ENCODE assay signal across 8 mouse cellular contexts in genomic region chr10:42251749-42252323, GRCm38 (mm10). TPM values are rescaled to one million over a fixed set of nuclear protein-coding genes. Genes with fewer than 3 reads are reported as not detected.
DNase-seq lines count a peak whose midpoint lies in the region; ATAC-seq and TF ChIP-seq lines count a peak whose summit lies in the region.

No protein-coding gene starts in this region.

- H3K36me3 ChIP-seq in forebrain, embryonic 10.5 days (replicated peaks) = no peaks in the 10 kb centered on the region
- H3K36me3 ChIP-seq in forebrain, embryonic 16.5 days (ENCODE audit: control insufficient read depth, insufficient read depth) = no peaks in the 10 kb centered on the region
- 0 out of 2 replicates have a peak, but pooled peaks cover 5% of the 10 kb centered on the region for H3K36me3 ChIP-seq in kidney, postnatal 0 days (ENCODE audit: insufficient read depth, low read length)
- H3K36me3 ChIP-seq in liver, embryonic 15.5 days (replicated peaks) = peaks cover 75% of the 10 kb centered on the region

- no peak for DNase-seq in forebrain, embryonic 10.5 days (ENCODE audit: extremely low spot score, low spot score)
- DNase-seq in kidney, postnatal 0 days (ENCODE audit: low spot score) = peak; percentile 40
- no peak for DNase-seq in kidney, postnatal 10 days
- DNase-seq in embryo, embryonic 9.5 days (ENCODE audit: extremely low spot score) = peak; percentile 23
- DNase-seq in natural killer cell, adult 2 months (ENCODE audit: low spot score in 2 of 2) = no peak
- no peak for DNase-seq in thymus, postnatal 14 days

- no peak for TF ChIP-seq CTCF in kidney, postnatal 0 days (IDR thresholded peaks at IDR 0.05; ENCODE audit: low read depth)

- peaks cover 48% of the 10 kb centered on the region for H3K4me1 ChIP-seq in forebrain, embryonic 10.5 days
- peaks cover 4% of the 10 kb centered on the region; the same call in 1 of the 2 replicates for H3K4me1 ChIP-seq in forebrain, embryonic 16.5 days (replicated peaks; ENCODE audit: control insufficient read depth, insufficient read depth, low read length)
- H3K4me1 ChIP-seq in kidney, postnatal 0 days (replicated peaks; ENCODE audit: insufficient read depth, low read length) = peaks cover 33% of the 10 kb centered on the region
- H3K4me1 ChIP-seq in liver, embryonic 15.5 days (replicated peaks) = peaks cover 99% of the 10 kb centered on the region

- no peak overlapping the region for H3K9ac ChIP-seq in forebrain, embryonic 16.5 days (replicated peaks; ENCODE audit: low read depth, low read length)
- H3K9ac ChIP-seq in kidney, postnatal 0 days (ENCODE audit: low read depth, low read length) = no peak overlapping the region
- no peak overlapping the region; the same call in 1 of the 2 replicates for H3K9ac ChIP-seq in liver, embryonic 15.5 days

- H3K27ac ChIP-seq in forebrain, embryonic 10.5 days = peak overlapping the region; percentile 60; the same call in 1 of the 2 replicates
- no peak overlapping the region for H3K27ac ChIP-seq in forebrain, embryonic 16.5 days (ENCODE audit: low read length)
- H3K27ac ChIP-seq in kidney, postnatal 0 days = peak overlapping the region; percentile 55; the same call in 1 of the 2 replicates
- H3K27ac ChIP-seq in liver, embryonic 15.5 days (replicated peaks) = peak overlapping the region; percentile 58

- no peak overlapping the region for H3K4me3 ChIP-seq in forebrain, embryonic 10.5 days
- H3K4me3 ChIP-seq in forebrain, embryonic 16.5 days (replicated peaks; ENCODE audit: low read length) = no peak overlapping the region
- no peak overlapping the region for H3K4me3 ChIP-seq in kidney, postnatal 0 days (replicated peaks; ENCODE audit: low read depth, low read length)
- no peak overlapping the region for H3K4me3 ChIP-seq in liver, embryonic 15.5 days (replicated peaks)

- H3K27me3 ChIP-seq in forebrain, embryonic 10.5 days (ENCODE audit: poor library complexity, severe bottlenecking) = no peaks in the 10 kb centered on the region
- no peaks in the 10 kb centered on the region for H3K27me3 ChIP-seq in forebrain, embryonic 16.5 days (replicated peaks; ENCODE audit: control insufficient read depth, insufficient read depth, low read length)
- H3K27me3 ChIP-seq in kidney, postnatal 0 days (ENCODE audit: insufficient read depth, low read length) = no peaks in the 10 kb centered on the region
- H3K27me3 ChIP-seq in liver, embryonic 15.5 days = no peaks in the 10 kb centered on the region

- no peaks in the 10 kb centered on the region for H3K9me3 ChIP-seq in forebrain, embryonic 10.5 days
- no peaks in the 10 kb centered on the region for H3K9me3 ChIP-seq in forebrain, embryonic 16.5 days (ENCODE audit: control insufficient read depth, low read length)
- no peaks in the 10 kb centered on the region for H3K9me3 ChIP-seq in kidney, postnatal 0 days (replicated peaks; ENCODE audit: low read length)
- no peaks in the 10 kb centered on the region for H3K9me3 ChIP-seq in liver, embryonic 15.5 days (replicated peaks)

- 56% methylated on average over 8 of the region's 8 CpGs for WGBS in forebrain, embryonic 10.5 days
- 44% methylated on average over 8 of the region's 8 CpGs for WGBS in forebrain, embryonic 16.5 days
- 31% methylated on average over 8 of the region's 8 CpGs for WGBS in kidney, postnatal 0 days
- WGBS in liver, embryonic 15.5 days (ENCODE audit: insufficient replicate concordance) = 67% methylated on average over 8 of the region's 8 CpGs

- ATAC-seq in forebrain, embryonic 16.5 days = no peak
- ATAC-seq in kidney, postnatal 0 days (replicated peaks; ENCODE audit: low FRiP score, low read depth) = 0 out of 2 replicates have a peak, but pooled peaks have one; percentile 19
- ATAC-seq in liver, embryonic 15.5 days (ENCODE audit: insufficient read depth) = no peak

- no peak overlapping the region for H3K4me2 ChIP-seq in forebrain, embryonic 16.5 days (ENCODE audit: low read length)
- no peak overlapping the region for H3K4me2 ChIP-seq in kidney, postnatal 0 days (ENCODE audit: low read length)
- peak overlapping the region; percentile 6; the same call in 1 of the 2 replicates for H3K4me2 ChIP-seq in liver, embryonic 15.5 days

RNA-seq across cellular contexts. Expression of gene Foxo3, which starts 24.7 kb away (rescaled TPM):
- polyA plus RNA-seq in forebrain, embryonic 10.5 days (2016; fragmentation: Nextera tagmentation; extraction: Ambion mirVana) = 2.1 and 2.3 TPM in 2 replicates
- polyA plus RNA-seq in forebrain, embryonic 16.5 days (2015; fragmentation: Nextera tagmentation; extraction: Ambion mirVana) = 4.7 and 4.8 TPM in 2 replicates
- polyA plus RNA-seq in kidney, postnatal 0 days (2015; fragmentation: Nextera tagmentation; extraction: Ambion mirVana) = 8.7 and 9.7 TPM in 2 replicates
- polyA plus RNA-seq in liver, embryonic 15.5 days (2015; fragmentation: Nextera tagmentation; extraction: Ambion mirVana) = 15.1 and 15.9 TPM in 2 replicates

Comparison
In these comparisons a context has a peak if more than half of its experiments do, and no peak if none do; other contexts are left out.
1. DNase-seq: peak in kidney, postnatal 0 days (single experiment) and embryo, embryonic 9.5 days (single experiment); none in forebrain, embryonic 10.5 days (single experiment), kidney, postnatal 10 days (single experiment), natural killer cell, adult 2 months (0 of 2) and thymus, postnatal 14 days (single experiment).